Comparison of ENCODE assay signal across 13 mouse cellular contexts in the genomic region with DNA sequence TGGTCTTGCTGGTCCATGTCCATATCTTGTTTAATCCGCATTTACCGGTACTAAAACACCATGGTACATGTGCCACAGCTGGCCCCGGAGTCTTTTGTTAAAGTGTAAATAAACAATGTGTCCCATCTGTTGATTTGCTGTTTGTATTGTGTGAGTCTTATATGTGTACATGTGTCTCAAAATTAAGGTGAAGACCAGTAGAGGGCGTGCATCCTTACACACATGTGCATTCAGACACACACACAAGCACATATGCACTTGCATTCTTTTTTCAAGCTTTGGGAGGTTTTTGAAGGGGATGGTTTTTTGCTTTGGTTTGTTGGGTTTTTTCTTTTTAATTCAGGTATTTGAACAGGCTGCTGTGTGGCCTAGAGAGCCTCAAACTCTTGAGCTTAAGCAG. TPM values are rescaled to one million over a fixed set of nuclear protein-coding genes. Genes with fewer than 3 reads are reported as not detected.
A peak's percentile ranks its signal among the peaks of the same experiment; 100 is the strongest.
DNase-seq lines count a peak whose midpoint lies in the region; TF ChIP-seq lines count a peak whose summit lies in the region.
"Had no signal": no experiment of that assay in that cellular context is flagged by ENCODE, and none has a peak within 500 bp of the region (broad histone marks: within the 10 kb centered on the region; RNA-seq: fewer than 3 reads in every experiment).

No protein-coding gene starts in this region.

- DNase-seq in embryo, embryonic 10 days (ENCODE audit: low spot score): peak; percentile 54
- no peak for DNase-seq in embryo, embryonic 9.5 days (ENCODE audit: extremely low spot score)
- no peak for DNase-seq in left cerebral cortex, adult 2 months (ENCODE audit: extremely low spot score in 1 of 2, low spot score in 2 of 2)
- DNase-seq in left cerebral cortex, postnatal 10 days (ENCODE audit: extremely low spot score in 1 of 2, low spot score in 2 of 2): no peak
- DNase-seq in 416B (ENCODE audit: low read depth): peak; percentile 43
- peak; percentile 75 for DNase-seq in brain, embryonic 14.5 days (ENCODE audit: low read depth)
- DNase-seq in urinary bladder, postnatal 10 days (ENCODE audit: low spot score): no peak
- no peak for DNase-seq in urinary bladder, postnatal 14 days (ENCODE audit: low spot score)
- DNase-seq: cerebellum, postnatal 36 days; kidney, adult 9 months; spleen, adult 18-20 months; thymus, adult 2 months had no signal

- no peak overlapping the region for H3K4me3 ChIP-seq in left cerebral cortex, adult 2 months
- H3K4me3 ChIP-seq: myocyte had no signal

- no peak for TF ChIP-seq POLR2A in brain, embryonic 14.5 days (IDR thresholded peaks at IDR 0.05; ENCODE audit: borderline replicate concordance, extremely low read depth, insufficient read depth, insufficient read length, poor library complexity, severe bottlenecking)

- TF ChIP-seq CTCF in left cerebral cortex, adult 2 months (IDR thresholded peaks at IDR 0.05): peak; percentile 19
- TF ChIP-seq CTCF in brain, embryonic 14.5 days (IDR thresholded peaks at IDR 0.05; ENCODE audit: borderline replicate concordance, extremely low read depth, insufficient read depth, insufficient read length): peak; percentile 48; the same call in 1 of the 2 replicates

- intact Hi-C loops in left cerebral cortex, adult 2 months (cut with DNase I): loop anchor here (1.0 kb wide), 1 partner anchor 158 kb away; no protein-coding TSS in a partner anchor
- intact Hi-C loops in left cerebral cortex, postnatal 10 days (cut with DNase I): no loop called here

- no peak overlapping the region for H3K27ac ChIP-seq in left cerebral cortex, adult 2 months

RNA-seq across cellular contexts. Expression of gene Snrnp40, which starts 16.7 kb away (rescaled TPM):
- total RNA-seq in left cerebral cortex, adult 2 months (2021): 10 to 100 TPM; 24.2 to 25.4 TPM
- total RNA-seq in left cerebral cortex, postnatal 10 days (2021): 10 to 100 TPM; 30.2 to 34.4 TPM
- polyA plus RNA-seq in brain, embryonic 14.5 days (2012; rRNA removed): 81.4 and 113 TPM in 2 replicates

RNA-seq across cellular contexts. Expression of gene Zcchc17, which starts 16.9 kb away (rescaled TPM):
- total RNA-seq in left cerebral cortex, adult 2 months (2021): 10 to 100 TPM; 64.0 to 64.2 TPM
- 10 to 100 TPM; 49.0 to 54.6 TPM for total RNA-seq in left cerebral cortex, postnatal 10 days (2021)
- 33.0 and 38.7 TPM in 2 replicates for polyA plus RNA-seq in brain, embryonic 14.5 days (2012; rRNA removed)

Comparison
In these comparisons a context has a peak if more than half of its experiments do, and no peak if none do; other contexts are left out.
1. DNase-seq: peak in embryo, embryonic 10 days (single experiment), 416B (single experiment) and brain, embryonic 14.5 days (single experiment); none in embryo, embryonic 9.5 days (single experiment), left cerebral cortex, adult 2 months (0 of 2), left cerebral cortex, postnatal 10 days (0 of 2), urinary bladder, postnatal 10 days (single experiment) and urinary bladder, postnatal 14 days (single experiment).